ENCODE assay signal across 8 mouse cellular contexts in genomic region chr11:120457370-120457769, GRCm38 (mm10). TPM values are rescaled to one million over a fixed set of nuclear protein-coding genes. Genes with fewer than 3 reads are reported as not detected.
DNase-seq lines count a peak whose midpoint lies in the region; ATAC-seq and TF ChIP-seq lines count a peak whose summit lies in the region.

No protein-coding gene starts in this region.

- H3K4me2 ChIP-seq in hindbrain, embryonic 11.5 days (replicated peaks; ENCODE audit: low read depth, low read length), result peak overlapping the region; percentile 92

- H3K27ac ChIP-seq in gastrocnemius, adult 2 months, result peak overlapping the region; percentile 94
- peak overlapping the region; percentile 63 for H3K27ac ChIP-seq in hindbrain, embryonic 11.5 days (ENCODE audit: low read depth, low read length)

- intact Hi-C loops in gastrocnemius, adult 2 months (cut with DNase I), result no loop called here
- intact Hi-C loops in left cerebral cortex, postnatal 36 days (cut with DNase I), result no loop called here

- DNase-seq in gastrocnemius, adult 2 months, result no peak
- DNase-seq in gastrocnemius, postnatal 10 days, result no peak
- DNase-seq in hindbrain, embryonic 11.5 days (ENCODE audit: low spot score), result no peak
- DNase-seq in frontal cortex, postnatal 10 days (ENCODE audit: low spot score in 2 of 2), result no peak
- no peak for DNase-seq in left cerebral cortex, postnatal 36 days (ENCODE audit: low spot score in 2 of 2)
- DNase-seq in lung, postnatal 10 days, result no peak

- peak; percentile 29 for ATAC-seq in activated CD4-positive, CD25-positive, alpha-beta regulatory T cell, adult 4 months
- no peak for ATAC-seq in hindbrain, embryonic 11.5 days (ENCODE audit: low FRiP score)
- ATAC-seq in megakaryocyte-erythroid progenitor cell, adult 5-6 weeks (replicated peaks; ENCODE audit: low FRiP score, low TSS enrichment, poor library complexity, severe bottlenecking), result peak; percentile 35; the same call in 1 of the 2 replicates

- H3K4me1 ChIP-seq in hindbrain, embryonic 11.5 days (replicated peaks; ENCODE audit: control insufficient read depth, insufficient read depth, low read length), result no peaks in the 10 kb centered on the region; the same call in 1 of the 2 replicates

- peak overlapping the region; percentile 93 for H3K9ac ChIP-seq in hindbrain, embryonic 11.5 days (ENCODE audit: low read depth, low read length)

- no peaks in the 10 kb centered on the region for H3K9me3 ChIP-seq in hindbrain, embryonic 11.5 days (ENCODE audit: control insufficient read depth, low read length)

- H3K36me3 ChIP-seq in hindbrain, embryonic 11.5 days (ENCODE audit: control insufficient read depth, insufficient read depth, low read length), result no peaks in the 10 kb centered on the region

- 38% methylated on average over 14 of the region's 14 CpGs for WGBS in hindbrain, embryonic 11.5 days

- TF ChIP-seq CTCF in gastrocnemius, adult 2 months (IDR thresholded peaks at IDR 0.05), result no peak

- H3K27me3 ChIP-seq in hindbrain, embryonic 11.5 days (ENCODE audit: control insufficient read depth, insufficient read depth, low read length), result no peaks in the 10 kb centered on the region

- H3K4me3 ChIP-seq in gastrocnemius, adult 2 months, result peak overlapping the region; percentile 98
- H3K4me3 ChIP-seq in hindbrain, embryonic 11.5 days (ENCODE audit: low read depth, low read length), result peak overlapping the region; percentile 91

RNA-seq across cellular contexts. Expression of gene Oxld1, which starts 0.5 kb away (rescaled TPM):
- total RNA-seq in gastrocnemius, adult 2 months (2021), result 10 to 100 TPM; 19.1 to 31.8 TPM
- 10 to 100 TPM; 21.2 to 24.1 TPM for total RNA-seq in gastrocnemius, postnatal 10 days (2021)
- 1 to 10 TPM; 7.5 to 8.5 TPM for polyA plus RNA-seq in activated CD4-positive, CD25-positive, alpha-beta regulatory T cell, adult 4 months (2017; shearing (Covaris generic))
- polyA plus RNA-seq in hindbrain, embryonic 11.5 days (2014; fragmentation: Nextera tagmentation; extraction: Ambion mirVana), result 11.9 and 13.1 TPM in 2 replicates
- total RNA-seq in megakaryocyte-erythroid progenitor cell, adult 5-6 weeks (2014; fragmentation: Nextera tagmentation), result 8.0 and 20.5 TPM in 2 replicates
- total RNA-seq in megakaryocyte-erythroid progenitor cell, adult 5-6 weeks (2017), result 14.0 and 27.9 TPM in 2 replicates
- total RNA-seq in left cerebral cortex, postnatal 36 days (2021), result 10 to 100 TPM; 14.3 to 20.6 TPM

RNA-seq across cellular contexts. Expression of gene Ccdc137, which starts 0.5 kb away (rescaled TPM):
- total RNA-seq in gastrocnemius, adult 2 months (2021), result 1 to 10 TPM; 5.2 to 7.2 TPM
- total RNA-seq in gastrocnemius, postnatal 10 days (2021), result 1 to 10 TPM; 5.5 to 6.8 TPM
- 10 to 100 TPM; 15.6 to 22.7 TPM for polyA plus RNA-seq in activated CD4-positive, CD25-positive, alpha-beta regulatory T cell, adult 4 months (2017; shearing (Covaris generic))
- polyA plus RNA-seq in hindbrain, embryonic 11.5 days (2014; fragmentation: Nextera tagmentation; extraction: Ambion mirVana), result 25.0 and 30.0 TPM in 2 replicates
- total RNA-seq in megakaryocyte-erythroid progenitor cell, adult 5-6 weeks (2014; fragmentation: Nextera tagmentation), result 36.1 and 67.6 TPM in 2 replicates
- total RNA-seq in megakaryocyte-erythroid progenitor cell, adult 5-6 weeks (2017), result 70.0 and 99.8 TPM in 2 replicates
- 10 to 100 TPM; 19.9 to 29.4 TPM for total RNA-seq in left cerebral cortex, postnatal 36 days (2021)

RNA-seq across cellular contexts. Expression of gene Pde6g, which starts 4.1 kb away (rescaled TPM):
- total RNA-seq in gastrocnemius, adult 2 months (2021), result 1 to 10 TPM in 1 of 2 experiments, under 1 TPM in 1; 0.41 to 1.2 TPM
- total RNA-seq in gastrocnemius, postnatal 10 days (2021), result under 1 TPM; 0.23 to 0.41 TPM
- under 1 TPM in 1 of 2 experiments, not detected in 1; 0.38 TPM for polyA plus RNA-seq in activated CD4-positive, CD25-positive, alpha-beta regulatory T cell, adult 4 months (2017; shearing (Covaris generic))
- polyA plus RNA-seq in hindbrain, embryonic 11.5 days (2014; fragmentation: Nextera tagmentation; extraction: Ambion mirVana), result 0.18 and 0.26 TPM in 2 replicates
- 0.37 TPM in 1 of 2 replicates, not detected in the other for total RNA-seq in megakaryocyte-erythroid progenitor cell, adult 5-6 weeks (2014; fragmentation: Nextera tagmentation)
- 0.38 TPM in 1 of 2 replicates, not detected in the other for total RNA-seq in megakaryocyte-erythroid progenitor cell, adult 5-6 weeks (2017)
- total RNA-seq in left cerebral cortex, postnatal 36 days (2021), result under 1 TPM; 0.37 to 0.66 TPM

RNA-seq across cellular contexts. Expression of gene Arl16, which starts 10.0 kb away (rescaled TPM):
- 1 to 10 TPM; 5.6 to 6.3 TPM for total RNA-seq in gastrocnemius, adult 2 months (2021)
- total RNA-seq in gastrocnemius, postnatal 10 days (2021), result 10 to 100 TPM; 16.1 to 17.5 TPM
- polyA plus RNA-seq in activated CD4-positive, CD25-positive, alpha-beta regulatory T cell, adult 4 months (2017; shearing (Covaris generic)), result 10 to 100 TPM; 24.4 to 30.8 TPM
- 54.8 and 58.2 TPM in 2 replicates for polyA plus RNA-seq in hindbrain, embryonic 11.5 days (2014; fragmentation: Nextera tagmentation; extraction: Ambion mirVana)
- 11.2 and 14.7 TPM in 2 replicates for total RNA-seq in megakaryocyte-erythroid progenitor cell, adult 5-6 weeks (2014; fragmentation: Nextera tagmentation)
- total RNA-seq in megakaryocyte-erythroid progenitor cell, adult 5-6 weeks (2017), result 8.8 and 21.9 TPM in 2 replicates
- 10 to 100 TPM; 49.3 to 55.0 TPM for total RNA-seq in left cerebral cortex, postnatal 36 days (2021)

RNA-seq across cellular contexts. Expression of gene Tspan10, which starts 14.9 kb away (rescaled TPM):
- 1 to 10 TPM in 1 of 2 experiments, not detected in 1; 1.1 TPM for total RNA-seq in gastrocnemius, adult 2 months (2021)
- not detected for total RNA-seq in gastrocnemius, postnatal 10 days (2021)
- not detected for polyA plus RNA-seq in activated CD4-positive, CD25-positive, alpha-beta regulatory T cell, adult 4 months (2017; shearing (Covaris generic))
- not detected in 2 replicates for polyA plus RNA-seq in hindbrain, embryonic 11.5 days (2014; fragmentation: Nextera tagmentation; extraction: Ambion mirVana)
- total RNA-seq in megakaryocyte-erythroid progenitor cell, adult 5-6 weeks (2014; fragmentation: Nextera tagmentation), result not detected in 2 replicates
- not detected in 2 replicates for total RNA-seq in megakaryocyte-erythroid progenitor cell, adult 5-6 weeks (2017)
- total RNA-seq in left cerebral cortex, postnatal 36 days (2021), result 1 to 10 TPM in 1 of 2 experiments, not detected in 1; 1.8 TPM
